Mouse (Mus musculus): ENCODE results near the gene Foxred2. TPM values are rescaled to one million over a fixed set of nuclear protein-coding genes. Genes with fewer than 3 reads are reported as not detected.

The Foxred2 gene
- total and polyA plus RNA-seq, 2 experiments from 2014 or later = 9.8 to 38.7 TPM

- Histone ChIP-seq H3K4me3 (ENCODE audit: low read length) (no peak overlapping the region), H3K4me2 (ENCODE audit: low read depth, low read length) (no peak overlapping the region), H3K36me3 (ENCODE audit: insufficient read depth, low read length) (peaks cover 25% of the 10 kb centered on the region), H3K27me3 (ENCODE audit: insufficient read depth, low read length) (no peaks in the 10 kb centered on the region), H3K9ac (replicated peaks; ENCODE audit: low read length) (no peak overlapping the region), H3K9me3 (ENCODE audit: low read length) (no peaks in the 10 kb centered on the region), H3K4me1 (ENCODE audit: insufficient read depth, low read length) (no peaks in the 10 kb centered on the region), H3K27ac (0 out of 2 replicates have a peak overlapping the region, but pooled peaks have one; percentile 11)
- DNase-seq (ENCODE audit: low spot score) (no peak), ATAC-seq (no peak)
- TF ChIP-seq CTCF (IDR thresholded peaks at IDR 0.05; ENCODE audit: low read depth) = peak; percentile 45
- 83% methylated on average over 10 of the region's 10 CpGs for WGBS
Observed at GRCm38 (mm10) chr15:77920511-77921462, 35.7 kb downstream of the Foxred2 start.

GRCm38 (mm10) chr15:77919441-77919840 is 37.1 kb downstream of the Foxred2 start:
- no peak overlapping the region for H3K9ac ChIP-seq (replicated peaks; ENCODE audit: low read length)
- no peak for ATAC-seq
- H3K27me3 ChIP-seq (ENCODE audit: insufficient read depth, low read length) = no peaks in the 10 kb centered on the region
- no peaks in the 10 kb centered on the region for H3K9me3 ChIP-seq (ENCODE audit: low read length)
- H3K27ac ChIP-seq = no peak overlapping the region
- DNase-seq (ENCODE audit: low spot score) = no peak
- peaks cover 34% of the 10 kb centered on the region for H3K36me3 ChIP-seq (ENCODE audit: insufficient read depth, low read length)
- H3K4me1 ChIP-seq (ENCODE audit: insufficient read depth, low read length) = no peaks in the 10 kb centered on the region
- H3K4me2 ChIP-seq (ENCODE audit: low read depth, low read length) = no peak overlapping the region
- H3K4me3 ChIP-seq (ENCODE audit: low read length) = no peak overlapping the region
- no peak for TF ChIP-seq CTCF (IDR thresholded peaks at IDR 0.05; ENCODE audit: low read depth)
- 91% methylated on average over 12 of the region's 12 CpGs for WGBS

GRCm38 (mm10) chr15:77916851-77917544 is 39.5 kb downstream of the Foxred2 start:
- H3K4me1 ChIP-seq (ENCODE audit: insufficient read depth, low read length) = no peaks in the 10 kb centered on the region
- H3K4me2 ChIP-seq (ENCODE audit: low read depth, low read length) = no peak overlapping the region
- no peak overlapping the region for H3K9ac ChIP-seq (replicated peaks; ENCODE audit: low read length)
- 41% methylated on average over 8 of the region's 8 CpGs for WGBS
- peak; percentile 91 for TF ChIP-seq CTCF (IDR thresholded peaks at IDR 0.05; ENCODE audit: low read depth)
- H3K27ac ChIP-seq = no peak overlapping the region
- H3K4me3 ChIP-seq (ENCODE audit: low read length) = no peak overlapping the region
- H3K27me3 ChIP-seq (ENCODE audit: insufficient read depth, low read length) = no peaks in the 10 kb centered on the region
- ATAC-seq = peak; percentile 64
- no peaks in the 10 kb centered on the region for H3K9me3 ChIP-seq (ENCODE audit: low read length)
- DNase-seq (ENCODE audit: low spot score) = peak; percentile 94
- peaks cover 27% of the 10 kb centered on the region; the same call in 1 of the 2 replicates for H3K36me3 ChIP-seq (ENCODE audit: insufficient read depth, low read length)

- Histone ChIP-seq H3K9ac (replicated peaks; ENCODE audit: low read length) (no peak overlapping the region), H3K4me1 (ENCODE audit: insufficient read depth, low read length) (no peaks in the 10 kb centered on the region), H3K4me2 (ENCODE audit: low read depth, low read length) (no peak overlapping the region), H3K4me3 (ENCODE audit: low read length) (no peak overlapping the region), H3K27ac (no peak overlapping the region), H3K9me3 (ENCODE audit: low read length) (no peaks in the 10 kb centered on the region), H3K36me3 (ENCODE audit: insufficient read depth, low read length) (peaks cover 18% of the 10 kb centered on the region; the same call in 1 of the 2 replicates), H3K27me3 (ENCODE audit: insufficient read depth, low read length) (no peaks in the 10 kb centered on the region)
- 98% methylated on average over 4 of the region's 4 CpGs for WGBS
- no peak for TF ChIP-seq CTCF (IDR thresholded peaks at IDR 0.05; ENCODE audit: low read depth)
- no peak for ATAC-seq
- no peak for DNase-seq (ENCODE audit: low spot score)
Observed at GRCm38 (mm10) chr15:77915287-77915686, 41.2 kb downstream of the Foxred2 start.

- Histone ChIP-seq H3K4me2 (ENCODE audit: low read depth, low read length) (no peak overlapping the region), H3K36me3 (ENCODE audit: insufficient read depth, low read length) (peaks cover 18% of the 10 kb centered on the region; the same call in 1 of the 2 replicates), H3K4me1 (ENCODE audit: insufficient read depth, low read length) (no peaks in the 10 kb centered on the region), H3K9ac (replicated peaks; ENCODE audit: low read length) (no peak overlapping the region), H3K27ac (no peak overlapping the region), H3K4me3 (ENCODE audit: low read length) (no peak overlapping the region), H3K9me3 (ENCODE audit: low read length) (no peaks in the 10 kb centered on the region), H3K27me3 (ENCODE audit: insufficient read depth, low read length) (no peaks in the 10 kb centered on the region)
- no peak for ATAC-seq
- DNase-seq (ENCODE audit: low spot score) = no peak
- no peak for TF ChIP-seq CTCF (IDR thresholded peaks at IDR 0.05; ENCODE audit: low read depth)
- WGBS = 99% methylated on average over 3 of the region's 3 CpGs
Observed at GRCm38 (mm10) chr15:77914507-77914906, 42.0 kb downstream of the Foxred2 start.

- Histone ChIP-seq H3K9ac (replicated peaks; ENCODE audit: low read length) (no peak overlapping the region), H3K4me2 (ENCODE audit: low read depth, low read length) (no peak overlapping the region), H3K36me3 (ENCODE audit: insufficient read depth, low read length) (peaks cover 18% of the 10 kb centered on the region; the same call in 1 of the 2 replicates), H3K9me3 (ENCODE audit: low read length) (no peaks in the 10 kb centered on the region), H3K4me3 (ENCODE audit: low read length) (no peak overlapping the region), H3K27me3 (ENCODE audit: insufficient read depth, low read length) (no peaks in the 10 kb centered on the region), H3K27ac (no peak overlapping the region), H3K4me1 (ENCODE audit: insufficient read depth, low read length) (no peaks in the 10 kb centered on the region)
- WGBS = 88% methylated on average over 8 of the region's 8 CpGs
- no peak for DNase-seq (ENCODE audit: low spot score)
- TF ChIP-seq CTCF (IDR thresholded peaks at IDR 0.05; ENCODE audit: low read depth) = no peak
- no peak for ATAC-seq
Observed at GRCm38 (mm10) chr15:77913054-77913453, 43.5 kb downstream of the Foxred2 start.

Measured in hindbrain, postnatal 0 days (tissue).